Mouse (Mus musculus): ENCODE results near the gene Gm28035. TPM values are rescaled to one million over a fixed set of nuclear protein-coding genes. Genes with fewer than 3 reads are reported as not detected.

Gene Gm28035
- total and polyA plus RNA-seq, 2 experiments from 2014 or later: 0.16 to 4.2 TPM

DNA sequence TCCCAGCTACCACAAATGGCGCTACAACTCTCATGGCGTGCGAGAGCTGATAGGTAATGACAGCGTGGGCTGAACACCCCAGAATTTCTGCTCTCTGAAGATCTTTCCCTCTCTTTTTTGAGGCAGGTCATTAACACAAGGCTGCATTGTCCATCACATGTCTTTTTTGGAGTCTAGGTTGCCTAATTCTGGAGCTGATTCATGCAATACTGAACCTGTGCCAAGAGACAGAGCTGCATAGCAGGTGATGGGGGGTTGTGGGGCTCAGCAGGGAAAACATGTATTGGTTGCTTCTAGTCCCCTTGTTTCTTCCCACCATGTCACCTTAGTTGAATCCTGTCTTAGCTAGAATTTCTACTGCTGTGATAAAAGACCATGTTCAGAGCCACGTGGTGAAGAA is 84.9 kb downstream of the Gm28035 start:
- DNase-seq (no peak), ATAC-seq (no peak)
- 95% methylated on average over 5 of the region's 5 CpGs for WGBS
- H3K27ac ChIP-seq (ENCODE audit: low read depth, low read length): no peak overlapping the region
- H3K4me1 ChIP-seq (ENCODE audit: insufficient read depth): no peaks in the 10 kb centered on the region
- no peak overlapping the region for H3K9ac ChIP-seq
- H3K36me3 ChIP-seq (ENCODE audit: insufficient read depth): peaks cover 91% of the 10 kb centered on the region
- no peaks in the 10 kb centered on the region for H3K9me3 ChIP-seq (ENCODE audit: low read length)
- TF ChIP-seq CTCF (IDR thresholded peaks at IDR 0.05; ENCODE audit: low read depth): no peak
- no peak overlapping the region for H3K4me2 ChIP-seq (ENCODE audit: low read depth)
- no peaks in the 10 kb centered on the region for H3K27me3 ChIP-seq (ENCODE audit: insufficient read depth, low read length)
- no peak overlapping the region for H3K4me3 ChIP-seq (ENCODE audit: low read depth, low read length)

DNA sequence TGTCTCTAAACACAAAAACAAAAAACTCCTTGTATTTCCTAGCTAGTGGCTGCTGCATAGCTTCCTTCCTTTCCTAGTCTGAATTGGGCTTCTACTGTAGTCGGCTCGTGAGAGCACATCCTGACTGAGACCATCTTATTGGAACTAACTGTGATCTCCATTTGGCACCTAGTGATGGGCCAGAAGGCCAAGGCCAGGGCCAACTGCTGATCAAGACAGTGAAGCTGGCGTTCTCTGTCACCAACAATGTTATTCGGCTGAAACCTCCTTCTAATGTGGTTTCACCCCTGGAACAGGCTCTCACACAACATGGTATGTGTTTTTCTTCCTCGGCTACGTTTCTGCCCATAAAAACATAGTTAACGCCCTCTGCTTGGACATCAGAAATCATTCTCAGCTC is 86.9 kb downstream of the Gm28035 start:
- H3K4me1 ChIP-seq (ENCODE audit: insufficient read depth): no peaks in the 10 kb centered on the region
- TF ChIP-seq CTCF (IDR thresholded peaks at IDR 0.05; ENCODE audit: low read depth): no peak
- H3K4me3 ChIP-seq (ENCODE audit: low read depth, low read length): no peak overlapping the region
- H3K4me2 ChIP-seq (ENCODE audit: low read depth): no peak overlapping the region
- H3K27me3 ChIP-seq (ENCODE audit: insufficient read depth, low read length): no peaks in the 10 kb centered on the region
- no peak overlapping the region for H3K9ac ChIP-seq
- DNase-seq (no peak), ATAC-seq (no peak)
- H3K36me3 ChIP-seq (ENCODE audit: insufficient read depth): peaks cover 84% of the 10 kb centered on the region
- WGBS: 94% methylated on average over 7 of the region's 7 CpGs
- no peaks in the 10 kb centered on the region for H3K9me3 ChIP-seq (ENCODE audit: low read length)
- no peak overlapping the region for H3K27ac ChIP-seq (ENCODE audit: low read depth, low read length)

DNA sequence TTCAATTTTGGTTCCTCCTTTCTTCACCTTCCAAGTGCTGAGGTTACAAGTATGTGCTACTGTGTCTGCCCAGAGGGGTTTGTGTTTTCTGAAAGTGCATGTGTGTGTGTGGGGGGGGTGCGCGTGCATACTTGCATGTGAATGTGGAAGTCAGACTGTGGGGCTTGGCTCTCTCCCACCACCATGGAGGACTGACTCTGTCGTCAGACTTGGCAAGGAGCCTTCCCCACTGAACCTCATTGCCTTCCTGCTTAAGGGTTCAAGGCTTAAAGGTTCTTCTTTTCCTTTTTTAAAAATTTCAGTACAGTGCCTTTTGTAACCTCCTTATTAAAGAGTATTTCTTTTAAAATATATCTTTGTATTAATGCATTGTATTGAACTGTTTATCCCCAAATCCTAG is 88.4 kb downstream of the Gm28035 start:
- H3K4me3 ChIP-seq (ENCODE audit: low read depth, low read length): no peak overlapping the region
- H3K9ac ChIP-seq: no peak overlapping the region
- TF ChIP-seq CTCF (IDR thresholded peaks at IDR 0.05; ENCODE audit: low read depth): no peak
- no peak overlapping the region for H3K4me2 ChIP-seq (ENCODE audit: low read depth)
- H3K9me3 ChIP-seq (ENCODE audit: low read length): no peaks in the 10 kb centered on the region
- no peaks in the 10 kb centered on the region for H3K4me1 ChIP-seq (ENCODE audit: insufficient read depth)
- 73% methylated on average over 3 of the region's 3 CpGs for WGBS
- DNase-seq (no peak), ATAC-seq (no peak)
- H3K27me3 ChIP-seq (ENCODE audit: insufficient read depth, low read length): no peaks in the 10 kb centered on the region
- peaks cover 84% of the 10 kb centered on the region for H3K36me3 ChIP-seq (ENCODE audit: insufficient read depth)
- H3K27ac ChIP-seq (ENCODE audit: low read depth, low read length): no peak overlapping the region

Other genes starting within 250 kb of the Gm28035 start
- gene Wdr34, start 191.7 kb upstream of the Gm28035 start, total RNA-seq (2014; rRNA removed): 88.4 and 103 TPM in 2 replicates
- 65.1 and 83.6 TPM in 2 replicates for gene Wdr34, start 191.7 kb upstream of the Gm28035 start, polyA plus RNA-seq (2015; fragmentation: Nextera tagmentation; extraction: Ambion mirVana)
- 361 and 392 TPM in 2 replicates for gene Set, start 183.2 kb upstream of the Gm28035 start, total RNA-seq (2014; rRNA removed)
- gene Set, start 183.2 kb upstream of the Gm28035 start, polyA plus RNA-seq (2015; fragmentation: Nextera tagmentation; extraction: Ambion mirVana): 349 and 384 TPM in 2 replicates
- 2.0 and 4.7 TPM in 2 replicates for gene Pkn3, start 162.9 kb upstream of the Gm28035 start, total RNA-seq (2014; rRNA removed)
- gene Pkn3, start 162.9 kb upstream of the Gm28035 start, polyA plus RNA-seq (2015; fragmentation: Nextera tagmentation; extraction: Ambion mirVana): 0.80 and 0.86 TPM in 2 replicates
- gene Zdhhc12, start 146.9 kb upstream of the Gm28035 start, total RNA-seq (2014; rRNA removed): 19.5 and 25.7 TPM in 2 replicates
- 20.8 and 23.3 TPM in 2 replicates for gene Zdhhc12, start 146.9 kb upstream of the Gm28035 start, polyA plus RNA-seq (2015; fragmentation: Nextera tagmentation; extraction: Ambion mirVana)
- gene Zer1, start 116.0 kb upstream of the Gm28035 start, total RNA-seq (2014; rRNA removed): 51.9 and 70.2 TPM in 2 replicates
- 5.4 and 10.3 TPM in 2 replicates for gene Zer1, start 116.0 kb upstream of the Gm28035 start, polyA plus RNA-seq (2015; fragmentation: Nextera tagmentation; extraction: Ambion mirVana)
- 116 and 135 TPM in 2 replicates for gene Tbc1d13, start 106.8 kb upstream of the Gm28035 start, total RNA-seq (2014; rRNA removed)
- gene Tbc1d13, start 106.8 kb upstream of the Gm28035 start, polyA plus RNA-seq (2015; fragmentation: Nextera tagmentation; extraction: Ambion mirVana): 5.0 and 8.3 TPM in 2 replicates
- 31.8 and 37.1 TPM in 2 replicates for gene Endog, start 69.1 kb upstream of the Gm28035 start, total RNA-seq (2014; rRNA removed)
- gene Endog, start 69.1 kb upstream of the Gm28035 start, polyA plus RNA-seq (2015; fragmentation: Nextera tagmentation; extraction: Ambion mirVana): 29.0 and 31.1 TPM in 2 replicates
- 36.1 and 40.1 TPM in 2 replicates for gene Spout1, start 62.1 kb upstream of the Gm28035 start, total RNA-seq (2014; rRNA removed)
- gene Spout1, start 62.1 kb upstream of the Gm28035 start, polyA plus RNA-seq (2015; fragmentation: Nextera tagmentation; extraction: Ambion mirVana): 50.3 and 53.5 TPM in 2 replicates
- gene Kyat1, start 34.7 kb upstream of the Gm28035 start, total RNA-seq (2014; rRNA removed): 18.3 and 22.6 TPM in 2 replicates
- 14.7 and 15.7 TPM in 2 replicates for gene Kyat1, start 34.7 kb upstream of the Gm28035 start, polyA plus RNA-seq (2015; fragmentation: Nextera tagmentation; extraction: Ambion mirVana)
- gene Lrrc8a, start 2.9 kb upstream of the Gm28035 start, total RNA-seq (2014; rRNA removed): 32.3 and 44.5 TPM in 2 replicates
- 48.0 and 55.3 TPM in 2 replicates for gene Lrrc8a, start 2.9 kb upstream of the Gm28035 start, polyA plus RNA-seq (2015; fragmentation: Nextera tagmentation; extraction: Ambion mirVana)
- 6.3 and 15.7 TPM in 2 replicates for gene Phyhd1, start 25.6 kb downstream of the Gm28035 start, total RNA-seq (2014; rRNA removed)
- gene Phyhd1, start 25.6 kb downstream of the Gm28035 start, polyA plus RNA-seq (2015; fragmentation: Nextera tagmentation; extraction: Ambion mirVana): 5.0 and 6.3 TPM in 2 replicates
- gene Gm28038, start 40.5 kb downstream of the Gm28035 start, total RNA-seq (2014; rRNA removed): 2.4 TPM in 1 of 2 replicates, not detected in the other
- not detected in 2 replicates for gene Gm28038, start 40.5 kb downstream of the Gm28035 start, polyA plus RNA-seq (2015; fragmentation: Nextera tagmentation; extraction: Ambion mirVana)
- 26.6 and 34.8 TPM in 2 replicates for gene Dolk, start 45.8 kb downstream of the Gm28035 start, total RNA-seq (2014; rRNA removed)
- gene Dolk, start 45.8 kb downstream of the Gm28035 start, polyA plus RNA-seq (2015; fragmentation: Nextera tagmentation; extraction: Ambion mirVana): 31.1 and 37.7 TPM in 2 replicates
- gene Nup188, start 45.8 kb downstream of the Gm28035 start, total RNA-seq (2014; rRNA removed): 25.1 and 29.3 TPM in 2 replicates
- gene Nup188, start 45.8 kb downstream of the Gm28035 start, polyA plus RNA-seq (2015; fragmentation: Nextera tagmentation; extraction: Ambion mirVana): 11.8 and 14.1 TPM in 2 replicates
- gene Sh3glb2, start 118.8 kb downstream of the Gm28035 start, total RNA-seq (2014; rRNA removed): 291 and 292 TPM in 2 replicates
- gene Sh3glb2, start 118.8 kb downstream of the Gm28035 start, polyA plus RNA-seq (2015; fragmentation: Nextera tagmentation; extraction: Ambion mirVana): 147 and 156 TPM in 2 replicates
- gene Miga2, start 123.7 kb downstream of the Gm28035 start, total RNA-seq (2014; rRNA removed): 57.4 and 70.8 TPM in 2 replicates
- 24.4 and 28.6 TPM in 2 replicates for gene Miga2, start 123.7 kb downstream of the Gm28035 start, polyA plus RNA-seq (2015; fragmentation: Nextera tagmentation; extraction: Ambion mirVana)
- 52.2 and 92.4 TPM in 2 replicates for gene Dolpp1, start 151.7 kb downstream of the Gm28035 start, total RNA-seq (2014; rRNA removed)
- gene Dolpp1, start 151.7 kb downstream of the Gm28035 start, polyA plus RNA-seq (2015; fragmentation: Nextera tagmentation; extraction: Ambion mirVana): 40.1 and 44.7 TPM in 2 replicates
- gene Crat, start 175.2 kb downstream of the Gm28035 start, total RNA-seq (2014; rRNA removed): 28.0 and 33.6 TPM in 2 replicates
- 20.7 and 24.0 TPM in 2 replicates for gene Crat, start 175.2 kb downstream of the Gm28035 start, polyA plus RNA-seq (2015; fragmentation: Nextera tagmentation; extraction: Ambion mirVana)
- 129 and 132 TPM in 2 replicates for gene Ptpa, start 175.5 kb downstream of the Gm28035 start, total RNA-seq (2014; rRNA removed)
- gene Ptpa, start 175.5 kb downstream of the Gm28035 start, polyA plus RNA-seq (2015; fragmentation: Nextera tagmentation; extraction: Ambion mirVana): 143 and 148 TPM in 2 replicates
- 17.7 and 19.9 TPM in 2 replicates for gene Ier5l, start 233.7 kb downstream of the Gm28035 start, total RNA-seq (2014; rRNA removed)
- gene Ier5l, start 233.7 kb downstream of the Gm28035 start, polyA plus RNA-seq (2015; fragmentation: Nextera tagmentation; extraction: Ambion mirVana): 4.0 and 6.2 TPM in 2 replicates

Measured in forebrain, postnatal 0 days (tissue).